Mouse (Mus musculus) lung, postnatal 0 days (tissue): ENCODE results near the gene Tns3.

Source experiments
- CTCF ChIP-seq: IDR thresholded peaks from 2 replicates; pipeline ENCODE4 v1.5.1; 2016; ENCODE audit warnings: antibody characterized with exemption, mild to moderate bottlenecking
- EP300 ChIP-seq: IDR thresholded peaks from 2 replicates; pipeline ENCODE4 v1.6.1; 2016; ENCODE audit warnings: antibody characterized with exemption, mild to moderate bottlenecking, control low read depth

GRCm38 (mm10) chr11:8492332-8492731 lies 172.0 kb downstream of the Tns3 start:
- TF ChIP-seq EP300 (no peak), CTCF (no peak)
